Mouse (Mus musculus): ENCODE measurements at regions not wholly inside any gene's neighbourhood (a gene's known extent, or its start where the extent isn't known, plus 50 kb on each side); places are given as distances from the start of the nearest gene placed in this dataset.

DNA sequence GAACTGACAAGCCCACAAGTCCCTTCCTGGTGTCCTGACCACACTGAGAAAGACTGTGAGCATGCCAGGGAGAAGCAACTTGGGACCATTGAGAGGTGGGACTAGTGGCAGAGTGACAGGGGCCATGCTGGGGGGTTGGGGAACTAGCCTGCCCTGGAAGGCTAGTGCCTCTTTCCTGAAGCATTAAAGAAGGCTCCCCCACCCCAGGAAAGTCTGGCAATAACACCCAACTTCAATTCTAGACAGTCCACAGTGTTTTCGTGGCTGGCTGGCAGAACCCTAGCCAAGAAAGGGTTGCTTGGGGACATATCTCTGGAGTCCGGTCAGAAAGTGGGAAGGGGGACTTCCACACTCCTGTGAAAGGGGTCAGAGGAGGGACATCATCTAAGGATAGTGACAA is 121.2 kb downstream of the Chic2 start:
- ATAC-seq (ENCODE audit: insufficient read depth, low read depth) = no peak
- DNase-seq (ENCODE audit: low spot score) = no peak
- H3K27ac ChIP-seq (ENCODE audit: low read depth) = no peak overlapping the region
- no peaks in the 10 kb centered on the region for H3K27me3 ChIP-seq (ENCODE audit: control insufficient read depth, insufficient read depth, low read length)
- no peak overlapping the region for H3K9ac ChIP-seq (replicated peaks; ENCODE audit: low read depth, low read length)
- WGBS = 61% methylated on average over 2 of the region's 2 CpGs
- H3K9me3 ChIP-seq (replicated peaks; ENCODE audit: control insufficient read depth, low read length) = no peaks in the 10 kb centered on the region
- H3K4me3 ChIP-seq (ENCODE audit: low read depth, low read length) = no peak overlapping the region
- no peaks in the 10 kb centered on the region for H3K4me1 ChIP-seq (ENCODE audit: control insufficient read depth, insufficient read depth)
- no peak for TF ChIP-seq CTCF (IDR thresholded peaks at IDR 0.05; ENCODE audit: low read depth)
- TF ChIP-seq EP300 (IDR thresholded peaks at IDR 0.05; ENCODE audit: low read depth) = no peak
- H3K36me3 ChIP-seq (replicated peaks; ENCODE audit: control insufficient read depth, insufficient read depth, low read length) = no peaks in the 10 kb centered on the region
- no peak overlapping the region for H3K4me2 ChIP-seq (ENCODE audit: low read depth, low read length)

GRCm38 (mm10) chr5:74922881-74923280 is 121.7 kb downstream of the Chic2 start:
- Histone ChIP-seq H3K27me3 (ENCODE audit: control insufficient read depth, insufficient read depth, low read length) (no peaks in the 10 kb centered on the region), H3K36me3 (replicated peaks; ENCODE audit: control insufficient read depth, insufficient read depth, low read length) (no peaks in the 10 kb centered on the region), H3K9ac (replicated peaks; ENCODE audit: low read depth, low read length) (no peak overlapping the region), H3K27ac (ENCODE audit: low read depth) (no peak overlapping the region), H3K4me2 (ENCODE audit: low read depth, low read length) (no peak overlapping the region), H3K4me3 (ENCODE audit: low read depth, low read length) (no peak overlapping the region), H3K4me1 (ENCODE audit: control insufficient read depth, insufficient read depth) (no peaks in the 10 kb centered on the region), H3K9me3 (replicated peaks; ENCODE audit: control insufficient read depth, low read length) (no peaks in the 10 kb centered on the region)
- WGBS = 60% methylated on average over 6 of the region's 6 CpGs
- no peak for DNase-seq (ENCODE audit: low spot score)
- no peak for ATAC-seq (ENCODE audit: insufficient read depth, low read depth)
- TF ChIP-seq EP300 (IDR thresholded peaks at IDR 0.05; ENCODE audit: low read depth) = no peak
- TF ChIP-seq CTCF (IDR thresholded peaks at IDR 0.05; ENCODE audit: low read depth) = no peak

DNA sequence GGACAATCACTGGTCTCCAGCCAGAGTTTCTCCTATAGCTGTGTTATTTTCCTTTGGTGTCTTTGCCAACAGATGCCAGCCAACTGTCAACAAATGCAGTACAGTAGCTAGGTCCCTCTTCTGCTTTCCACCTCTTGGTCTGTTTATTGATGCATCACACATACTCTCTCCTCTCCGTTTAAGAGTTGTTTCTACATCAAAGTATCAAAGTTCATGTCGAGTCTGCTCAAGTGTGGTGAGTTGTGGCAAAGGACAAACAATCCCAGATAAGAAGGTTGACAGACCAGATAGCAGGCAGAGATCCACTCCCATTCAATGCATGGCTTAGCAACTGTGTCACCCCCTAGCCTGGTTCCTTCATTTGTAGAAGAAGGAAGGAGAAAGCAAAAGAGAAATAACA is 123.6 kb downstream of the Chic2 start:
- TF ChIP-seq EP300 (IDR thresholded peaks at IDR 0.05; ENCODE audit: low read depth) (no peak), CTCF (IDR thresholded peaks at IDR 0.05; ENCODE audit: low read depth) (no peak)
- Histone ChIP-seq H3K27me3 (ENCODE audit: control insufficient read depth, insufficient read depth, low read length) (no peaks in the 10 kb centered on the region), H3K9me3 (replicated peaks; ENCODE audit: control insufficient read depth, low read length) (no peaks in the 10 kb centered on the region; the same call in 1 of the 2 replicates), H3K4me1 (ENCODE audit: control insufficient read depth, insufficient read depth) (no peaks in the 10 kb centered on the region), H3K27ac (ENCODE audit: low read depth) (no peak overlapping the region), H3K36me3 (replicated peaks; ENCODE audit: control insufficient read depth, insufficient read depth, low read length) (no peaks in the 10 kb centered on the region), H3K9ac (replicated peaks; ENCODE audit: low read depth, low read length) (no peak overlapping the region), H3K4me3 (ENCODE audit: low read depth, low read length) (no peak overlapping the region), H3K4me2 (ENCODE audit: low read depth, low read length) (no peak overlapping the region)
- ATAC-seq (ENCODE audit: insufficient read depth, low read depth) (no peak), DNase-seq (ENCODE audit: low spot score) (no peak)
- WGBS = 27% methylated on average over 2 of the region's 2 CpGs

GRCm38 (mm10) chr5:74920490-74920889 is 124.1 kb downstream of the Chic2 start:
- H3K9me3 ChIP-seq (replicated peaks; ENCODE audit: control insufficient read depth, low read length) = no peaks in the 10 kb centered on the region; the same call in 1 of the 2 replicates

GRCm38 (mm10) chr5:74905504-74906061 is 139.0 kb downstream of the Chic2 start:
- no peak for DNase-seq (ENCODE audit: low spot score)
- WGBS = 12% methylated on average over 7 of the region's 7 CpGs
- H3K4me1 ChIP-seq (ENCODE audit: control insufficient read depth, insufficient read depth) = peaks cover 9% of the 10 kb centered on the region; the same call in 1 of the 2 replicates
- no peak overlapping the region for H3K4me3 ChIP-seq (ENCODE audit: low read depth, low read length)
- H3K27ac ChIP-seq (ENCODE audit: low read depth) = no peak overlapping the region
- no peaks in the 10 kb centered on the region for H3K27me3 ChIP-seq (ENCODE audit: control insufficient read depth, insufficient read depth, low read length)
- 0 out of 2 replicates have a peak, but pooled peaks cover 7% of the 10 kb centered on the region for H3K9me3 ChIP-seq (replicated peaks; ENCODE audit: control insufficient read depth, low read length)
- H3K9ac ChIP-seq (replicated peaks; ENCODE audit: low read depth, low read length) = no peak overlapping the region
- peak; percentile 73 for ATAC-seq (ENCODE audit: insufficient read depth, low read depth)
- H3K4me2 ChIP-seq (ENCODE audit: low read depth, low read length) = no peak overlapping the region
- TF ChIP-seq CTCF (IDR thresholded peaks at IDR 0.05; ENCODE audit: low read depth) = no peak
- TF ChIP-seq EP300 (IDR thresholded peaks at IDR 0.05; ENCODE audit: low read depth) = no peak
- H3K36me3 ChIP-seq (replicated peaks; ENCODE audit: control insufficient read depth, insufficient read depth, low read length) = no peaks in the 10 kb centered on the region

More at GRCm38 (mm10) chr5:74920490-74920889, 124.1 kb downstream of the Chic2 start:
- no peak overlapping the region for H3K4me3 ChIP-seq (ENCODE audit: low read depth, low read length)
- DNase-seq (ENCODE audit: low spot score) (no peak), ATAC-seq (ENCODE audit: insufficient read depth, low read depth) (no peak)
- H3K36me3 ChIP-seq (replicated peaks; ENCODE audit: control insufficient read depth, insufficient read depth, low read length) = no peaks in the 10 kb centered on the region
- no peak overlapping the region for H3K27ac ChIP-seq (ENCODE audit: low read depth)
- H3K27me3 ChIP-seq (ENCODE audit: control insufficient read depth, insufficient read depth, low read length) = no peaks in the 10 kb centered on the region
- TF ChIP-seq EP300 (IDR thresholded peaks at IDR 0.05; ENCODE audit: low read depth) (no peak), CTCF (IDR thresholded peaks at IDR 0.05; ENCODE audit: low read depth) (no peak)
- 62% methylated on average over 5 of the region's 5 CpGs for WGBS
- no peak overlapping the region for H3K4me2 ChIP-seq (ENCODE audit: low read depth, low read length)
- no peak overlapping the region for H3K9ac ChIP-seq (replicated peaks; ENCODE audit: low read depth, low read length)
- no peaks in the 10 kb centered on the region for H3K4me1 ChIP-seq (ENCODE audit: control insufficient read depth, insufficient read depth)

DNA sequence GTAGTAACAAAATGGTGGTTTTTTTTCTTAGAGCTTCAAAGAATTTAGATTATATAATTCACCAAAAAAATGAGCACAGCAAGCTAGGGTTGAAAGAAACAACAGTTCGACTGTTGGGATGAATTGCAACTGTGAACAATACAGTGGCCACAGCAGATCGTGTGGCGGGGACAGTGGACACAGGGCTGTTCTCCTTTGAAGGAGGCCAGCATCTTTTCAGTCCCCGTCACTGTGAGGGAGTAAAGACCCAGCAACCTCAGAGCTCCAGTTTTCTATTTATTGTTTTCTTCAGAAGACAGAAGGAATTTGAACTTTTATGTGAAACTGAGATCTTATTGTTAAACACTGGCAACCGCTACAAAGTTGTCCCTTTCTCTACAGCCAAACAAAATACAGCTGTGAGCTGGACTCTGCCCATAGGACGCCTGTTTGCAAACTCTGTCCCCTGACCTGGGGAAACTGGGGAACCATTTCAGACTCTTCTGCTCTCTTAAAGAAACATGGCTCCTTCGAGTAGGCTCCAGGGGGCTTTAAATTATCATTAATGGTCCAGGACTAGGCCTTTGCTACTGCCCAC is 139.6 kb downstream of the Chic2 start:
- Histone ChIP-seq H3K27ac (ENCODE audit: low read depth) (no peak overlapping the region), H3K4me3 (ENCODE audit: low read depth, low read length) (no peak overlapping the region), H3K36me3 (replicated peaks; ENCODE audit: control insufficient read depth, insufficient read depth, low read length) (no peaks in the 10 kb centered on the region), H3K9me3 (replicated peaks; ENCODE audit: control insufficient read depth, low read length) (0 out of 2 replicates have a peak, but pooled peaks cover 7% of the 10 kb centered on the region), H3K4me2 (ENCODE audit: low read depth, low read length) (no peak overlapping the region), H3K27me3 (ENCODE audit: control insufficient read depth, insufficient read depth, low read length) (no peaks in the 10 kb centered on the region), H3K4me1 (ENCODE audit: control insufficient read depth, insufficient read depth) (peaks cover 9% of the 10 kb centered on the region; the same call in 1 of the 2 replicates), H3K9ac (replicated peaks; ENCODE audit: low read depth, low read length) (no peak overlapping the region)
- DNase-seq (ENCODE audit: low spot score) (no peak), ATAC-seq (ENCODE audit: insufficient read depth, low read depth) (no peak)
- WGBS = 61% methylated on average over 7 of the region's 7 CpGs
- TF ChIP-seq EP300 (IDR thresholded peaks at IDR 0.05; ENCODE audit: low read depth) = no peak
- no peak for TF ChIP-seq CTCF (IDR thresholded peaks at IDR 0.05; ENCODE audit: low read depth)

Data from heart, postnatal 0 days (tissue).